Mouse (Mus musculus) erythroblast, embryonic 14.5 days (primary cell): ENCODE measurements at regions not wholly inside any gene's neighbourhood (a gene's known extent, or its start where the extent isn't known, plus 50 kb on each side); places are given as distances from the start of the nearest gene placed in this dataset.

Source experiments
- GATA1 ChIP-seq: IDR thresholded peaks from 2 replicates; pipeline ENCODE4 v1.6.1; 2012; ENCODE audit warnings: low read length, inconsistent platforms, mixed read lengths
- TAL1 ChIP-seq: IDR thresholded peaks from 3 replicates; pipeline ENCODE4 v1.6.1; 2012; ENCODE audit warnings: low read length, inconsistent platforms, mixed read lengths

GRCm38 (mm10) chr7:71470418-71470817 is 119.1 kb upstream of the Gm10295 start:
- TF ChIP-seq GATA1 (no peak), TAL1 (no peak)
